Mouse (Mus musculus) MEL (cell line): ENCODE measurements around the gene Acta1. TPM values are rescaled to one million over a fixed set of nuclear protein-coding genes. Genes with fewer than 3 reads are reported as not detected.
A peak's percentile ranks its signal among the peaks of the same experiment; 100 is the strongest.

Experiments
- DNase-seq: peaks from one replicate; pipeline ENCODE4 v3.0.0; 2011; ENCODE audit warnings: low read depth, low spot score
- H3K27ac ChIP-seq: 2 replicates; pipeline ENCODE4 v1.5.1; 2012; ENCODE audit warnings: low read depth, mild to moderate bottlenecking, control low read depth, low read length, moderate library complexity; ENCODE audit not compliant: control insufficient read depth
- H3K27me3 ChIP-seq, 2 experiments: fragments of 150-350 bp in 1 of 2; sonication (generic) in 1 of 2; 2 replicates each; pipeline ENCODE4 v1.6.1; 2012; ENCODE audit warnings: low read length in 2 of 2, mild to moderate bottlenecking in 2 of 2, improper control_type of control experiment in 1 of 2, moderate library complexity in 1 of 2; ENCODE audit not compliant: insufficient read depth in 2 of 2, control insufficient read depth in 1 of 2
- H3K36me3 ChIP-seq, 2 experiments: 2 replicates each; pipeline ENCODE4 v1.6.1; 2012 to 2014; ENCODE audit warnings: low read length in 2 of 2, improper control_type of control experiment in 1 of 2, inconsistent platforms in 1 of 2, mild to moderate bottlenecking in 1 of 2; ENCODE audit not compliant: insufficient read depth in 2 of 2, control insufficient read depth in 1 of 2
- H3K4me1 ChIP-seq, 2 experiments: fragments of 150-350 bp in 1 of 2; sonication (generic) in 1 of 2; 2 replicates each; pipeline ENCODE4 v1.6.1; 2012; ENCODE audit warnings: low read length in 2 of 2, improper control_type of control experiment in 1 of 2, mild to moderate bottlenecking in 1 of 2; ENCODE audit not compliant: insufficient read depth in 2 of 2, control insufficient read depth in 1 of 2
- H3K4me3 ChIP-seq, 2 experiments: fragments of 150-350 bp in 1 of 2; sonication (generic) in 1 of 2; 2 replicates each; pipeline ENCODE4 v1.5.1; 2012; ENCODE audit warnings: low read depth in 2 of 2, low read length in 2 of 2, mild to moderate bottlenecking in 2 of 2, moderate library complexity in 2 of 2, control low read depth in 1 of 2, improper control_type of control experiment in 1 of 2; ENCODE audit not compliant: control insufficient read depth in 1 of 2, insufficient read depth in 1 of 2
- H3K79me2 ChIP-seq: 2 replicates; pipeline ENCODE4 v1.6.1; 2012; ENCODE audit warnings: mild to moderate bottlenecking, low read length, moderate library complexity; ENCODE audit not compliant: control insufficient read depth, poor library complexity, insufficient read depth
- H3K9ac ChIP-seq: 2 replicates; pipeline ENCODE4 v1.6.1; 2012; ENCODE audit warnings: low read depth, mild to moderate bottlenecking, control low read depth, low read length, moderate library complexity; ENCODE audit not compliant: control insufficient read depth, poor library complexity, severe bottlenecking
- H3K9me3 ChIP-seq: fragments of 150-350 bp; sonication (generic); replicated peaks from 2 replicates; pipeline ENCODE4 v1.6.1; 2012; ENCODE audit warnings: mild to moderate bottlenecking, low read length, improper control_type of control experiment, moderate library complexity; ENCODE audit not compliant: insufficient read depth
- CHD1 ChIP-seq: IDR thresholded peaks from 2 replicates; pipeline ENCODE4 v1.6.1; 2012; ENCODE audit warnings: low read depth, mild to moderate bottlenecking, inconsistent platforms, low read length, improper control_type of control experiment
- CTCF ChIP-seq, 3 experiments: IDR thresholded peaks in 2 of 3; conservative IDR thresholded peaks in 1 of 3; 2 replicates each; pipeline ENCODE4 v1.5.1; 2011 to 2012; ENCODE audit warnings: low read length in 3 of 3, low read depth in 2 of 3, mild to moderate bottlenecking in 2 of 3, improper control_type of control experiment in 1 of 3, inconsistent platforms in 1 of 3, mixed read lengths in 1 of 3, moderate library complexity in 1 of 3; ENCODE audit not compliant: control insufficient read depth in 1 of 3, insufficient read depth in 1 of 3, poor library complexity in 1 of 3, severe bottlenecking in 1 of 3
- E2F4 ChIP-seq: IDR thresholded peaks from 2 replicates; pipeline ENCODE4 v1.6.1; 2011; ENCODE audit warnings: low read depth, low read length, improper control_type of control experiment, borderline replicate concordance
- EP300 ChIP-seq, 2 experiments: IDR thresholded peaks; 2 replicates each; pipeline ENCODE4 v1.6.1; 2011; ENCODE audit warnings: improper control_type of control experiment in 2 of 2, low read length in 2 of 2, low read depth in 1 of 2, mild to moderate bottlenecking in 1 of 2
- ETS1 ChIP-seq: IDR thresholded peaks from 2 replicates; pipeline ENCODE4 v1.6.1; 2012; ENCODE audit warnings: low read depth, mild to moderate bottlenecking, inconsistent platforms, low read length, improper control_type of control experiment, moderate library complexity
- HCFC1 ChIP-seq: IDR thresholded peaks from 2 replicates; pipeline ENCODE4 v1.6.1; 2012; ENCODE audit warnings: low read depth, mild to moderate bottlenecking, inconsistent platforms, low read length, improper control_type of control experiment, moderate library complexity
- MAFK ChIP-seq: IDR thresholded peaks from 2 replicates; pipeline ENCODE4 v1.6.1; 2011; ENCODE audit warnings: low read depth, mild to moderate bottlenecking, low read length, improper control_type of control experiment, borderline replicate concordance
- MAZ ChIP-seq: IDR thresholded peaks from 2 replicates; pipeline ENCODE4 v1.6.1; 2012; ENCODE audit warnings: low read depth, mild to moderate bottlenecking, inconsistent platforms, low read length, improper control_type of control experiment
- MXI1 ChIP-seq: IDR thresholded peaks from 2 replicates; pipeline ENCODE4 v1.6.1; 2011; ENCODE audit warnings: mild to moderate bottlenecking, low read depth, low read length, improper control_type of control experiment
- MYB ChIP-seq: IDR thresholded peaks from 2 replicates; pipeline ENCODE4 v1.6.1; 2011; ENCODE audit warnings: mild to moderate bottlenecking, low read depth, low read length, improper control_type of control experiment
- MYC ChIP-seq: IDR thresholded peaks from 2 replicates; pipeline ENCODE4 v1.6.1; 2011; ENCODE audit warnings: low read depth, mild to moderate bottlenecking, low read length, improper control_type of control experiment, moderate library complexity
- NELFE ChIP-seq: IDR thresholded peaks from 2 replicates; pipeline ENCODE4 v1.6.1; 2011; ENCODE audit warnings: low read depth, low read length, improper control_type of control experiment
- POLR2AphosphoS2 ChIP-seq: IDR thresholded peaks from 2 replicates; pipeline ENCODE4 v1.6.1; 2011; ENCODE audit warnings: low read length, improper control_type of control experiment
- POLR2AphosphoS5 ChIP-seq: IDR thresholded peaks from 2 replicates; pipeline ENCODE4 v1.6.1; 2012; ENCODE audit warnings: low read depth, borderline replicate concordance, mild to moderate bottlenecking, inconsistent platforms, low read length, moderate library complexity, mixed read lengths
- RAD21 ChIP-seq: IDR thresholded peaks from 2 replicates; pipeline ENCODE4 v1.6.1; 2011; ENCODE audit warnings: mild to moderate bottlenecking, low read depth, low read length, improper control_type of control experiment
- SMC3 ChIP-seq: IDR thresholded peaks from 2 replicates; pipeline ENCODE4 v1.6.1; 2011; ENCODE audit warnings: low read depth, low read length, improper control_type of control experiment
- USF1 ChIP-seq: IDR thresholded peaks from 2 replicates; pipeline ENCODE4 v1.6.1; 2014; ENCODE audit warnings: low read depth, mild to moderate bottlenecking, inconsistent platforms, low read length, improper control_type of control experiment, moderate library complexity
- USF2 ChIP-seq, 2 experiments: IDR thresholded peaks; 2 replicates each; pipeline ENCODE4 v1.6.1; 2011 to 2012; ENCODE audit warnings: improper control_type of control experiment in 2 of 2, low read length in 2 of 2, borderline replicate concordance in 1 of 2, inconsistent platforms in 1 of 2, low read depth in 1 of 2, mild to moderate bottlenecking in 1 of 2; ENCODE audit not compliant: insufficient read depth in 1 of 2
- ZC3H11A ChIP-seq: IDR thresholded peaks from 2 replicates; pipeline ENCODE4 v1.6.1; 2012; ENCODE audit warnings: low read depth, mild to moderate bottlenecking, inconsistent platforms, low read length, improper control_type of control experiment
- ZKSCAN1 ChIP-seq: IDR thresholded peaks from 2 replicates; pipeline ENCODE4 v1.6.1; 2012; ENCODE audit warnings: low read depth, mild to moderate bottlenecking, inconsistent platforms, low read length, improper control_type of control experiment, moderate library complexity
- ZMIZ1 ChIP-seq: IDR thresholded peaks from 2 replicates; pipeline ENCODE4 v1.6.1; 2012; ENCODE audit warnings: low read depth, mild to moderate bottlenecking, inconsistent platforms, low read length, improper control_type of control experiment, moderate library complexity
- polyA plus RNA-seq, 2 experiments: library from polyadenylated mRNA; stranded (reverse) in 1 of 2; unstranded in 1 of 2; fragments of >175 nt in 1 of 2; fragments of >200 nt in 1 of 2; gene quantifications; 2 replicates each; pipeline versions ENCODE4 v1.2.1 to v1.2.4; 2012; ENCODE audit warnings: low replicate concordance in 2 of 2, low read depth in 1 of 2; ENCODE audit not compliant: insufficient read length in 2 of 2, insufficient read depth in 1 of 2, missing spikeins in 1 of 2
- total RNA-seq: library from RNA; depleted of rRNA; stranded (reverse); fragments of 300-350 nt; gene quantifications from 2 replicates; pipeline ENCODE4 v1.2.3, GENCODE M21; 2012

Gene Acta1
- total and polyA plus RNA-seq, 3 experiments, result 0.23 to 0.32 TPM; not detected in 1

GRCm38 (mm10) chr8:123854252-123854651, 40.3 kb downstream of the Acta1 start (continued):
- TF ChIP-seq POLR2AphosphoS2 (no peak), USF2 (IDR thresholded peaks at IDR 0.05; ENCODE audit: borderline replicate concordance in 1 of 2, insufficient read depth in 1 of 2, low read depth in 1 of 2, low read length in 2 of 2) (no peak), POLR2AphosphoS5 (no peak), ETS1 (peak; percentile 84), ZKSCAN1 (no peak), MAFK (no peak), E2F4 (no peak), ZMIZ1 (no peak), HCFC1 (no peak), ZC3H11A (no peak; the same call in 1 of the 2 replicates), EP300 (IDR thresholded peaks at IDR 0.05; ENCODE audit: low read depth in 1 of 2, low read length in 2 of 2) (peak; percentile 89 to 91), RAD21 (no peak), CTCF (IDR thresholded peaks at IDR 0.05 in 2 of 3, conservative IDR thresholded peaks at IDR 0.05 in 1 of 3; ENCODE audit: control insufficient read depth in 1 of 3, insufficient read depth in 1 of 3, low read depth in 2 of 3, low read length in 3 of 3, poor library complexity in 1 of 3, severe bottlenecking in 1 of 3) (no peak), USF1 (no peak), MAZ (0 out of 2 replicates have a peak, but pooled peaks have one; percentile 46), MYB (peak; percentile 83)

- no peaks in the 10 kb centered on the region for H3K9me3 ChIP-seq
- TF ChIP-seq USF2 (IDR thresholded peaks at IDR 0.05; ENCODE audit: borderline replicate concordance in 1 of 2, insufficient read depth in 1 of 2, low read depth in 1 of 2, low read length in 2 of 2) (no peak), CHD1 (no peak), MXI1 (no peak), USF1 (no peak), MAFK (no peak)
- TF ChIP-seq, all 39 proteins: peak for 0
- Histone ChIP-seq H3K4me1 (peaks cover 7 to 27% of the 10 kb centered on the region in 2 experiments), H3K36me3 (peaks cover 0 to 29% of the 10 kb centered on the region in 2 experiments; a peak in 2 of 4 replicates), H3K27me3 (no peaks in the 10 kb centered on the region), H3K9ac (no peak overlapping the region), H3K79me2 (peaks cover 72% of the 10 kb centered on the region), H3K27ac (no peak overlapping the region), H3K4me3 (no peak overlapping the region)
- no peak for DNase-seq
Measured at GRCm38 (mm10) chr8:123851590-123851989, 43.0 kb downstream of the Acta1 start.

- DNase-seq, result no peak
- H3K9me3 ChIP-seq, result no peaks in the 10 kb centered on the region
- no peaks in the 10 kb centered on the region for H3K27me3 ChIP-seq
- no peak overlapping the region for H3K4me3 ChIP-seq
- TF ChIP-seq NELFE, result no peak
- TF ChIP-seq EP300 (IDR thresholded peaks at IDR 0.05; ENCODE audit: low read depth in 1 of 2, low read length in 2 of 2), result no peak
- no peak for TF ChIP-seq MAZ
- no peak for TF ChIP-seq ETS1
- TF ChIP-seq MAFK, result no peak
- TF ChIP-seq CHD1, result no peak
- no peak for TF ChIP-seq SMC3
- TF ChIP-seq MYC, result no peak
- TF ChIP-seq, all 39 proteins: peak for 0
- Histone ChIP-seq H3K79me2 (peaks cover 66% of the 10 kb centered on the region), H3K9ac (no peak overlapping the region), H3K27ac (no peak overlapping the region), H3K36me3 (peaks cover 0 to 14% of the 10 kb centered on the region in 2 experiments; a peak in 2 of 4 replicates), H3K4me1 (peaks cover 5 to 16% of the 10 kb centered on the region in 2 experiments)
Measured at GRCm38 (mm10) chr8:123849352-123849751, 45.2 kb downstream of the Acta1 start.
